Mouse (Mus musculus) limb, embryonic 12.5 days (tissue): ENCODE measurements around the gene Gdf11. TPM values are rescaled to one million over a fixed set of nuclear protein-coding genes. Genes with fewer than 3 reads are reported as not detected.

Source experiments
- ATAC-seq: fragments of 200-750 bp; cut with Nextera tagmentation; 2 replicates; pipeline ENCODE4 v1.8.0; 2017; ENCODE audit warnings: low read depth, moderate TSS enrichment; ENCODE audit not compliant: insufficient number of reproducible peaks, insufficient read depth, low FRiP score, low TSS enrichment
- H3K27ac ChIP-seq: fragments of 300-500 bp; sonication (generic); 2 replicates; pipeline ENCODE4 v1.5.1; 2016; ENCODE audit warnings: mild to moderate bottlenecking, moderate library complexity
- H3K27me3 ChIP-seq: fragments of 300-500 bp; sonication (generic); 2 replicates; pipeline ENCODE4 v1.6.1; 2016; ENCODE audit warnings: mild to moderate bottlenecking, moderate library complexity
- H3K36me3 ChIP-seq: fragments of 300-500 bp; sonication (generic); 2 replicates; pipeline ENCODE4 v1.6.1; 2016; ENCODE audit warnings: mild to moderate bottlenecking, moderate library complexity
- H3K4me1 ChIP-seq: fragments of 300-500 bp; sonication (generic); replicated peaks from 2 replicates; pipeline ENCODE4 v1.6.1; 2016
- H3K4me2 ChIP-seq: fragments of 300-500 bp; sonication (generic); 2 replicates; pipeline ENCODE4 v1.6.1; 2016; ENCODE audit warnings: mild to moderate bottlenecking, moderate library complexity
- H3K4me3 ChIP-seq: fragments of 300-500 bp; sonication (generic); replicated peaks from 2 replicates; pipeline ENCODE4 v1.5.1; 2016; ENCODE audit warnings: mild to moderate bottlenecking
- H3K9ac ChIP-seq: fragments of 300-500 bp; sonication (generic); replicated peaks from 2 replicates; pipeline ENCODE4 v1.6.1; 2016; ENCODE audit warnings: mild to moderate bottlenecking, moderate library complexity
- H3K9me3 ChIP-seq: fragments of 300-500 bp; sonication (generic); 2 replicates; pipeline ENCODE4 v1.6.1; 2016; ENCODE audit warnings: mild to moderate bottlenecking, moderate library complexity
- WGBS: fragments of 180-500 bp; shearing (Covaris S2); methylation state at CpG from one replicate; pipeline ENCODE4 v1.1.7; 2016; 5-methylcytosine and 5-hydroxymethylcytosine counted together
- polyA plus RNA-seq: library from polyadenylated mRNA; unstranded; fragments of >200 nt; fragmentation: Nextera tagmentation; extraction: Ambion mirVana; gene quantifications from 2 replicates; pipeline ENCODE4 v1.2.1, GENCODE M21; 2016

Gdf11 gene
- polyA plus RNA-seq, 1 experiment from 2014 or later: 20.7 TPM

GRCm38 (mm10) chr10:128892246-128892645 is 728 bp upstream of the Gdf11 start:
- H3K4me3 ChIP-seq: peak overlapping the region; percentile 87
- 1% methylated on average over 9 of the region's 9 CpGs for WGBS
- peaks cover 16% of the 10 kb centered on the region for H3K27me3 ChIP-seq
- peak overlapping the region; percentile 86 for H3K4me2 ChIP-seq
- H3K36me3 ChIP-seq: peaks cover 10% of the 10 kb centered on the region
- peaks cover 50% of the 10 kb centered on the region for H3K4me1 ChIP-seq
- no peaks in the 10 kb centered on the region for H3K9me3 ChIP-seq
- no peak for ATAC-seq
- peak overlapping the region; percentile 86 for H3K9ac ChIP-seq
- peak overlapping the region; percentile 97 for H3K27ac ChIP-seq

- under 1% methylated on average over 40 of the region's 40 CpGs for WGBS
- Histone ChIP-seq H3K4me2 (peak overlapping the region; percentile 86), H3K4me3 (peak overlapping the region; percentile 87), H3K4me1 (peaks cover 43% of the 10 kb centered on the region), H3K27me3 (no peaks in the 10 kb centered on the region; the same call in 1 of the 2 replicates), H3K27ac (peak overlapping the region; percentile 97), H3K9me3 (no peaks in the 10 kb centered on the region), H3K36me3 (peaks cover 26% of the 10 kb centered on the region), H3K9ac (peak overlapping the region; percentile 86)
- peak; percentile 6; the same call in 1 of the 2 replicates for ATAC-seq
Observed at GRCm38 (mm10) chr10:128890383-128891295, 879 bp downstream of the Gdf11 start.

GRCm38 (mm10) chr10:128889846-128890245 is 1.7 kb downstream of the Gdf11 start:
- peak overlapping the region; percentile 97 for H3K27ac ChIP-seq
- H3K36me3 ChIP-seq: peaks cover 34% of the 10 kb centered on the region
- peaks cover 38% of the 10 kb centered on the region for H3K4me1 ChIP-seq
- no peak for ATAC-seq
- H3K9ac ChIP-seq: peak overlapping the region; percentile 86
- H3K4me3 ChIP-seq: peak overlapping the region; percentile 87
- H3K27me3 ChIP-seq: no peaks in the 10 kb centered on the region
- 0% methylated on average over 1 of the region's 2 CpGs for WGBS
- no peaks in the 10 kb centered on the region for H3K9me3 ChIP-seq
- peak overlapping the region; percentile 86 for H3K4me2 ChIP-seq

- H3K4me1 ChIP-seq: peaks cover 37% of the 10 kb centered on the region
- peak overlapping the region; percentile 97 for H3K27ac ChIP-seq
- H3K4me3 ChIP-seq: peak overlapping the region; percentile 87
- H3K36me3 ChIP-seq: peaks cover 40% of the 10 kb centered on the region
- ATAC-seq: peak; percentile 77
- 1% methylated on average over 7 of the region's 7 CpGs for WGBS
- H3K9me3 ChIP-seq: no peaks in the 10 kb centered on the region
- H3K9ac ChIP-seq: peak overlapping the region; percentile 86
- peak overlapping the region; percentile 86 for H3K4me2 ChIP-seq
- H3K27me3 ChIP-seq: no peaks in the 10 kb centered on the region
Observed at GRCm38 (mm10) chr10:128888941-128889827, 2.3 kb downstream of the Gdf11 start.

- H3K36me3 ChIP-seq: peaks cover 84% of the 10 kb centered on the region
- H3K4me1 ChIP-seq: peaks cover 8% of the 10 kb centered on the region; the same call in 1 of the 2 replicates
- H3K4me3 ChIP-seq: no peak overlapping the region
- no peak overlapping the region for H3K4me2 ChIP-seq
- no peaks in the 10 kb centered on the region for H3K27me3 ChIP-seq
- no peak overlapping the region for H3K9ac ChIP-seq
- no peak for ATAC-seq
- H3K27ac ChIP-seq: no peak overlapping the region
- WGBS: 85% methylated on average over 5 of the region's 5 CpGs
- no peaks in the 10 kb centered on the region for H3K9me3 ChIP-seq
Observed at GRCm38 (mm10) chr10:128882067-128882466, 9.5 kb downstream of the Gdf11 start.

- H3K36me3 ChIP-seq: peaks cover 79% of the 10 kb centered on the region
- no peak overlapping the region for H3K9ac ChIP-seq
- H3K4me1 ChIP-seq: no peaks in the 10 kb centered on the region
- no peaks in the 10 kb centered on the region for H3K27me3 ChIP-seq
- WGBS: 84% methylated on average over 2 of the region's 2 CpGs
- no peak for ATAC-seq
- H3K4me3 ChIP-seq: no peak overlapping the region
- H3K27ac ChIP-seq: no peak overlapping the region
- no peaks in the 10 kb centered on the region for H3K9me3 ChIP-seq
- no peak overlapping the region for H3K4me2 ChIP-seq
Observed at GRCm38 (mm10) chr10:128878811-128879210, 12.7 kb downstream of the Gdf11 start.

- Histone ChIP-seq H3K9me3 (no peaks in the 10 kb centered on the region), H3K4me2 (no peak overlapping the region), H3K9ac (no peak overlapping the region), H3K27ac (no peak overlapping the region), H3K36me3 (peaks cover 79% of the 10 kb centered on the region), H3K4me1 (no peaks in the 10 kb centered on the region), H3K27me3 (no peaks in the 10 kb centered on the region), H3K4me3 (no peak overlapping the region)
- no peak for ATAC-seq
Observed at GRCm38 (mm10) chr10:128878291-128878690, 13.2 kb downstream of the Gdf11 start.

- 85% methylated on average over 3 of the region's 3 CpGs for WGBS
Observed at GRCm38 (mm10) chr10:128870341-128870740, 21.2 kb downstream of the Gdf11 start.

GRCm38 (mm10) chr10:128866518-128866917 is 25.0 kb downstream of the Gdf11 start:
- no peak for ATAC-seq
- no peak overlapping the region for H3K4me2 ChIP-seq
- H3K4me3 ChIP-seq: no peak overlapping the region
- peaks cover 54% of the 10 kb centered on the region for H3K36me3 ChIP-seq
- no peak overlapping the region for H3K9ac ChIP-seq
- H3K27ac ChIP-seq: no peak overlapping the region
- no peaks in the 10 kb centered on the region for H3K4me1 ChIP-seq
- no peaks in the 10 kb centered on the region for H3K27me3 ChIP-seq
- H3K9me3 ChIP-seq: no peaks in the 10 kb centered on the region
- WGBS: 100% methylated on average over 1 of the region's 1 CpGs

More at GRCm38 (mm10) chr10:128870341-128870740, 21.2 kb downstream of the Gdf11 start:
- H3K4me1 ChIP-seq: no peaks in the 10 kb centered on the region
- H3K27ac ChIP-seq: no peak overlapping the region
- no peak overlapping the region for H3K9ac ChIP-seq
- no peak for ATAC-seq
- peaks cover 68% of the 10 kb centered on the region for H3K36me3 ChIP-seq
- no peaks in the 10 kb centered on the region for H3K9me3 ChIP-seq
- no peak overlapping the region for H3K4me3 ChIP-seq
- no peaks in the 10 kb centered on the region for H3K27me3 ChIP-seq
- H3K4me2 ChIP-seq: no peak overlapping the region

GRCm38 (mm10) chr10:128866042-128866441 is 25.5 kb downstream of the Gdf11 start:
- no peak for ATAC-seq
- H3K4me1 ChIP-seq: no peaks in the 10 kb centered on the region
- no peak overlapping the region for H3K4me3 ChIP-seq
- 88% methylated on average over 3 of the region's 3 CpGs for WGBS
- H3K36me3 ChIP-seq: peaks cover 53% of the 10 kb centered on the region
- no peaks in the 10 kb centered on the region for H3K9me3 ChIP-seq
- no peaks in the 10 kb centered on the region for H3K27me3 ChIP-seq
- no peak overlapping the region for H3K4me2 ChIP-seq
- no peak overlapping the region for H3K9ac ChIP-seq
- H3K27ac ChIP-seq: no peak overlapping the region

GRCm38 (mm10) chr10:128861176-128861575 is 30.3 kb downstream of the Gdf11 start:
- H3K4me3 ChIP-seq: no peak overlapping the region
- no peaks in the 10 kb centered on the region for H3K9me3 ChIP-seq
- no peak overlapping the region for H3K4me2 ChIP-seq
- no peaks in the 10 kb centered on the region for H3K27me3 ChIP-seq
- H3K36me3 ChIP-seq: peaks cover 61% of the 10 kb centered on the region
- H3K27ac ChIP-seq: no peak overlapping the region
- no peak for ATAC-seq
- no peak overlapping the region for H3K9ac ChIP-seq
- no peaks in the 10 kb centered on the region for H3K4me1 ChIP-seq
